Mouse (Mus musculus): ENCODE measurements at regions not wholly inside any gene's neighbourhood (a gene's known extent, or its start where the extent isn't known, plus 50 kb on each side); places are given as distances from the start of the nearest gene placed in this dataset.

DNA sequence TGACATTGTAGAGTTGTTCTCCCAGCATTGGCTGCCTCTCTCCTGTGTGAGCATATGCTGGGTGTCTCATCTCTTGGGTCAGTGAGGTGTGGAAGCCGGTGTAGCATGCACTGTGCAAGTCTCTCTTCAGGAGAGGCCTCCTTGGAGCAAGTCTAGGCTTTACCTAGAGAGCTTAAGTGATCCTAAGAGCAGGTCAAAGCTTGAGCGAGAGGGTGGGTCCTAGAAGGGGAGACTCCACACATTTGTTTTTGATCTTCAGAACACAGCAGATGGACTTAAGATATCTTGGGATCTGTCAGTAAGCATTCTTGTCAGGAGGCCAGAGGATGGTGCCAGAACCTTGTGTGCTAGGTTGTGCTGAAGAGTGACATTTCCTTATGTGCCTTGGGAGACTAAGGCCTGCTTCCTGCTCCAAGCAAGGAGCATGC lies 136.4 kb downstream of the Tmx1 start:
- Histone ChIP-seq H3K36me3 (replicated peaks; ENCODE audit: control insufficient read depth, insufficient read depth, low read depth, low read length) (no peaks in the 10 kb centered on the region), H3K27ac (replicated peaks; ENCODE audit: low read depth, low read length) (no peak overlapping the region), H3K27me3 (ENCODE audit: control insufficient read depth, insufficient read depth, low read length) (no peaks in the 10 kb centered on the region), H3K9ac (replicated peaks; ENCODE audit: low read length) (no peak overlapping the region), H3K4me2 (ENCODE audit: low read depth, low read length) (no peak overlapping the region), H3K9me3 (replicated peaks; ENCODE audit: control insufficient read depth, low read length) (no peaks in the 10 kb centered on the region), H3K4me3 (ENCODE audit: low read depth, low read length) (no peak overlapping the region), H3K4me1 (ENCODE audit: control insufficient read depth, insufficient read depth, low read length) (no peaks in the 10 kb centered on the region)
- ATAC-seq (replicated peaks; ENCODE audit: insufficient number of reproducible peaks, low FRiP score, low TSS enrichment, low read depth): no peak
- no peak for DNase-seq (ENCODE audit: low spot score)
- 82% methylated on average over 2 of the region's 2 CpGs for WGBS

DNA sequence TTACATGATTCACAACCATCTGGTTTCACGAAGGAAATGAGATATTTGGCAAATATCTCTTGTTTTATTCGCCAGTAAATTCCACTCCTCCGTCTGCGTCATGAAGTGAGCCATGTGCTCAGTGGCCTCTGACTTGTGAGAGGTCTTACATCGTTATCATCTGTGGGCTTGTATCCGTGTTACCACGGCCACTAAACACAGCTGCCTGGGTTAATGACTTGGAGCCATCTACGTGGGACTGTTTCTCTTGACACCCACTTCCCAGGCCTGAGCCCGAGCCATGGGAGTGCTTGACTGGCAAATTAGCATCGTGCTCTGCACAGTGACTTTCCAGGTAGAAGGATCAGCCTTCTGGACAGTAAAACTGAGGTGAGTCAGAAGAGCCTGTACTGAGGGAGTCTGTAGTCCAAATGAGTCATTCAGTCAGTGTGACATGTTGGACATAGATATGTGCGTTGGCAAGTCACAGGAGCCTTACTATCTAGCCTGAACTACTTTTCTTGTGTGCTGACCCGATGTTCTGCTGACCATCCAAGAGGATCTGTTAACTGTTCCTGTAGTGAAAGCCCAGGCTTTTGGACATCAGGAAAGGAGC lies 137.7 kb downstream of the Tmx1 start:
- Histone ChIP-seq H3K9ac (replicated peaks; ENCODE audit: low read length) (no peak overlapping the region), H3K9me3 (replicated peaks; ENCODE audit: control insufficient read depth, low read length) (no peaks in the 10 kb centered on the region), H3K4me2 (ENCODE audit: low read depth, low read length) (no peak overlapping the region), H3K27me3 (ENCODE audit: control insufficient read depth, insufficient read depth, low read length) (no peaks in the 10 kb centered on the region), H3K36me3 (replicated peaks; ENCODE audit: control insufficient read depth, insufficient read depth, low read depth, low read length) (no peaks in the 10 kb centered on the region), H3K27ac (replicated peaks; ENCODE audit: low read depth, low read length) (no peak overlapping the region), H3K4me1 (ENCODE audit: control insufficient read depth, insufficient read depth, low read length) (no peaks in the 10 kb centered on the region), H3K4me3 (ENCODE audit: low read depth, low read length) (no peak overlapping the region)
- DNase-seq (ENCODE audit: low spot score) (no peak), ATAC-seq (replicated peaks; ENCODE audit: insufficient number of reproducible peaks, low FRiP score, low TSS enrichment, low read depth) (no peak)
- 79% methylated on average over 12 of the region's 12 CpGs for WGBS

DNA sequence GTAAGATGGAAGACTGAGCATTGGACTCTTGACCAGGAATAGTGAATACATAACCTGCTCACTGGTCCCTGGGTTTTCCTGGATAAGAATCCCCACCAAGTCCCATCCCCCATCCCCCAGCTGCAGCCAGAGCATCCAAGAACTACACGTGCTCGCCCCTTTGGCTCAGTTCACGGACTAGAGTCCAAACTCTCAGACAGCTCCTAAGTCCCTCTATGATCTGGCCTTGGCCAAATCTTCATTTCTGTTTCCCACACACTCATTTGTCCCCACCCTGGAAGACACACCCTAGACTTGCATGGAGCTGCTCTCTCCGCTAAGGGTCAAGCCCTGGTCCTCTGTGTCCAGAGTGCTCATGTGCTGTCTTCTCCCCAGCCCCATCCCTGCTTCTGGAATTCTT lies 139.9 kb downstream of the Tmx1 start:
- Histone ChIP-seq H3K4me2 (ENCODE audit: low read depth, low read length) (no peak overlapping the region), H3K27me3 (ENCODE audit: control insufficient read depth, insufficient read depth, low read length) (no peaks in the 10 kb centered on the region), H3K27ac (replicated peaks; ENCODE audit: low read depth, low read length) (no peak overlapping the region), H3K9me3 (replicated peaks; ENCODE audit: control insufficient read depth, low read length) (no peaks in the 10 kb centered on the region), H3K9ac (replicated peaks; ENCODE audit: low read length) (no peak overlapping the region), H3K4me1 (ENCODE audit: control insufficient read depth, insufficient read depth, low read length) (no peaks in the 10 kb centered on the region), H3K4me3 (ENCODE audit: low read depth, low read length) (no peak overlapping the region), H3K36me3 (replicated peaks; ENCODE audit: control insufficient read depth, insufficient read depth, low read depth, low read length) (no peaks in the 10 kb centered on the region)
- WGBS: 90% methylated on average over 4 of the region's 4 CpGs
- DNase-seq (ENCODE audit: low spot score): no peak
- ATAC-seq (replicated peaks; ENCODE audit: insufficient number of reproducible peaks, low FRiP score, low TSS enrichment, low read depth): no peak

DNA sequence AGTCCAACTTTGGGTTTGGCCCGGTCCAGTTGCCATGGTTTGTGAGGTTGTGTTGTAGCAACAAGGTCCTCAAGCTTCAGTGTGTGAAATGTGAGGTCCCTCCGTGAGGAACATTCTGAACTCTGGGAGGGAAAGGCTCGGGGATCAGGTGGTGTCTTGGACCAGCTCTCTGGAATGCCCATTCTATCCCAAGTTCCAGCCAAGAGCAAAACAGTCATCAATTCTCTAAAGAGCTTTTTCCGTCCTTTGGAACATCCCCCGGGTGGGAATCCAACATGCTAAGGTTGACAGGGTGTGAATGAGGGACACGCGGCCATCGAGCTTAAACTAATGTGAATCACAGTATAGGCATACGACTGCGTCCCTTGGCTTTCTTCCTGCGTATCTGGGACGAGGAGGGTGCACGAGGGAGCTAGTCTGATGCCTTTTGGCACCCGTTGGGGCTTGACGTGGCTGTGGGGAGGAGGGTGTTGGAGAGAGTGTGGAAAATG lies 145.4 kb downstream of the Tmx1 start:
- Histone ChIP-seq H3K27ac (replicated peaks; ENCODE audit: low read depth, low read length) (no peak overlapping the region), H3K4me1 (ENCODE audit: control insufficient read depth, insufficient read depth, low read length) (no peaks in the 10 kb centered on the region), H3K36me3 (replicated peaks; ENCODE audit: control insufficient read depth, insufficient read depth, low read depth, low read length) (no peaks in the 10 kb centered on the region), H3K9ac (replicated peaks; ENCODE audit: low read length) (no peak overlapping the region), H3K4me2 (ENCODE audit: low read depth, low read length) (no peak overlapping the region), H3K27me3 (ENCODE audit: control insufficient read depth, insufficient read depth, low read length) (no peaks in the 10 kb centered on the region), H3K9me3 (replicated peaks; ENCODE audit: control insufficient read depth, low read length) (no peaks in the 10 kb centered on the region), H3K4me3 (ENCODE audit: low read depth, low read length) (no peak overlapping the region)
- ATAC-seq (replicated peaks; ENCODE audit: insufficient number of reproducible peaks, low FRiP score, low TSS enrichment, low read depth) (no peak), DNase-seq (ENCODE audit: low spot score) (no peak)
- 86% methylated on average over 15 of the region's 15 CpGs for WGBS

DNA sequence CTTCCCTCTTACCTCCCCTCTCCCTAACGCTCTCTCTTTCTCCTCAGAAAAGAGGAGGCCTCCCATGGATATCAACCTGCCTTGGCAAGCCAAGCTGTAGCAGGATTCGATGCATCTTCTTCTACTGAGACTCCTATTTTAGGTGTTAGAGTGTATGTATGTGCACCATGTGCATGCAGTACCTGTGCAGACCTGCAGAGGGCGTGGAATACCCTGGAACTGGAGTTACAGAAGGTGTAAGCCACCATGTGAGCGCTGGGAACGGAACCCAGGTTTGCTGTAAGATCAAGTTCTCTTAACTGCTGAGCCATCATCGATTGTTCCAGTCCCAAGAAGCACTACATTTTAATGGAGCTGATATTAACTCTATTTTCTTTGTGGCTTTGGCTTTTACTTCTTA lies 146.8 kb downstream of the Tmx1 start:
- no peak overlapping the region for H3K9ac ChIP-seq (replicated peaks; ENCODE audit: low read length)
- no peak overlapping the region for H3K27ac ChIP-seq (replicated peaks; ENCODE audit: low read depth, low read length)
- no peaks in the 10 kb centered on the region for H3K9me3 ChIP-seq (replicated peaks; ENCODE audit: control insufficient read depth, low read length)
- WGBS: 85% methylated on average over 6 of the region's 6 CpGs
- no peaks in the 10 kb centered on the region for H3K27me3 ChIP-seq (ENCODE audit: control insufficient read depth, insufficient read depth, low read length)
- H3K4me2 ChIP-seq (ENCODE audit: low read depth, low read length): no peak overlapping the region
- H3K4me1 ChIP-seq (ENCODE audit: control insufficient read depth, insufficient read depth, low read length): no peaks in the 10 kb centered on the region
- H3K36me3 ChIP-seq (replicated peaks; ENCODE audit: control insufficient read depth, insufficient read depth, low read depth, low read length): no peaks in the 10 kb centered on the region
- H3K4me3 ChIP-seq (ENCODE audit: low read depth, low read length): no peak overlapping the region
- no peak for ATAC-seq (replicated peaks; ENCODE audit: insufficient number of reproducible peaks, low FRiP score, low TSS enrichment, low read depth)
- DNase-seq (ENCODE audit: low spot score): no peak

DNA sequence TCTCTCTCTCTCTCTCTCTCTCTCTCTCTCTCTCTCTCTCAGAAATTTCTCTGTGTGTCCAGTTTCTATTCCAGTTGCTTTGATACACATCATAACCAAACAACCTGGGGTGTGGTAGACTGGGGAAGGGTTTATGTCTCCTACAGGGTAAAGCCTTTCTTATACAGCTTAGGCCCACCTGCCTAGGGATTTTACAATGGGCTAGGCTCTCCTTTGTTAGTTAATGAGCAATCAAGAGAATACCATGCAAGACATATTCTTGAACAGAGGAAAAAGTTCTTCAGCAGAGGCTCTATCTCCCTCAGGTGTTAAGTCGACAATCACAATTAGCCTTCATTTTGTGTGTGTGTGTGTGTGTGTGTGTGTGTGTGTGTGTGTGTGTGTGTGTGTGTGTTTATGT lies 151.0 kb downstream of the Tmx1 start:
- WGBS: 86% methylated on average over 1 of the region's 1 CpGs
- H3K36me3 ChIP-seq (replicated peaks; ENCODE audit: control insufficient read depth, insufficient read depth, low read depth, low read length): no peaks in the 10 kb centered on the region
- no peaks in the 10 kb centered on the region for H3K4me1 ChIP-seq (ENCODE audit: control insufficient read depth, insufficient read depth, low read length)
- H3K27ac ChIP-seq (replicated peaks; ENCODE audit: low read depth, low read length): no peak overlapping the region
- ATAC-seq (replicated peaks; ENCODE audit: insufficient number of reproducible peaks, low FRiP score, low TSS enrichment, low read depth): no peak
- H3K4me2 ChIP-seq (ENCODE audit: low read depth, low read length): no peak overlapping the region
- H3K9me3 ChIP-seq (replicated peaks; ENCODE audit: control insufficient read depth, low read length): no peaks in the 10 kb centered on the region
- H3K9ac ChIP-seq (replicated peaks; ENCODE audit: low read length): no peak overlapping the region
- H3K4me3 ChIP-seq (ENCODE audit: low read depth, low read length): no peak overlapping the region
- H3K27me3 ChIP-seq (ENCODE audit: control insufficient read depth, insufficient read depth, low read length): no peaks in the 10 kb centered on the region
- no peak for DNase-seq (ENCODE audit: low spot score)

DNA sequence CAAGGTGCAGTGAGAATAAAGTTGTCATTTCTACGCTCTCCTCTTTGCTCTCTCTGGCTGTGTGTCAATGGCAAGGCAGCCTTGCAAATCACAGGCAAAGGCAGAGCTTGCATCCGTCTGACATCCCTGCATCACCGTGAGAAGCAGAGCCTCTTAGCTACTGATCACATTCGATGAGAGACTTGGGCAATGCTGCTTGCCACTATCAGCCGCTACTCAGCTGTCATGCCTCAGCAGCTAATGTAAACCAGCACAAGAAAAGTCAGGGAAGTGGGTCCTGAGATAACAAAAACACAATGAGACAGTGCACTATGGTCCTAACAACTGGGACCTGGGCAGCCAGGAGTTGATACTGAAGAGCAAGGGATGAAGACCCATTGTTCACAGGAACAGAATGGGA lies 155.8 kb downstream of the Tmx1 start:
- no peaks in the 10 kb centered on the region for H3K4me1 ChIP-seq (ENCODE audit: control insufficient read depth, insufficient read depth, low read length)
- DNase-seq (ENCODE audit: low spot score): no peak
- no peak overlapping the region for H3K27ac ChIP-seq (replicated peaks; ENCODE audit: low read depth, low read length)
- H3K4me2 ChIP-seq (ENCODE audit: low read depth, low read length): no peak overlapping the region
- H3K27me3 ChIP-seq (ENCODE audit: control insufficient read depth, insufficient read depth, low read length): no peaks in the 10 kb centered on the region
- WGBS: 73% methylated on average over 5 of the region's 5 CpGs
- no peak for ATAC-seq (replicated peaks; ENCODE audit: insufficient number of reproducible peaks, low FRiP score, low TSS enrichment, low read depth)
- H3K4me3 ChIP-seq (ENCODE audit: low read depth, low read length): no peak overlapping the region
- H3K36me3 ChIP-seq (replicated peaks; ENCODE audit: control insufficient read depth, insufficient read depth, low read depth, low read length): no peaks in the 10 kb centered on the region
- H3K9me3 ChIP-seq (replicated peaks; ENCODE audit: control insufficient read depth, low read length): no peaks in the 10 kb centered on the region
- no peak overlapping the region for H3K9ac ChIP-seq (replicated peaks; ENCODE audit: low read length)

DNA sequence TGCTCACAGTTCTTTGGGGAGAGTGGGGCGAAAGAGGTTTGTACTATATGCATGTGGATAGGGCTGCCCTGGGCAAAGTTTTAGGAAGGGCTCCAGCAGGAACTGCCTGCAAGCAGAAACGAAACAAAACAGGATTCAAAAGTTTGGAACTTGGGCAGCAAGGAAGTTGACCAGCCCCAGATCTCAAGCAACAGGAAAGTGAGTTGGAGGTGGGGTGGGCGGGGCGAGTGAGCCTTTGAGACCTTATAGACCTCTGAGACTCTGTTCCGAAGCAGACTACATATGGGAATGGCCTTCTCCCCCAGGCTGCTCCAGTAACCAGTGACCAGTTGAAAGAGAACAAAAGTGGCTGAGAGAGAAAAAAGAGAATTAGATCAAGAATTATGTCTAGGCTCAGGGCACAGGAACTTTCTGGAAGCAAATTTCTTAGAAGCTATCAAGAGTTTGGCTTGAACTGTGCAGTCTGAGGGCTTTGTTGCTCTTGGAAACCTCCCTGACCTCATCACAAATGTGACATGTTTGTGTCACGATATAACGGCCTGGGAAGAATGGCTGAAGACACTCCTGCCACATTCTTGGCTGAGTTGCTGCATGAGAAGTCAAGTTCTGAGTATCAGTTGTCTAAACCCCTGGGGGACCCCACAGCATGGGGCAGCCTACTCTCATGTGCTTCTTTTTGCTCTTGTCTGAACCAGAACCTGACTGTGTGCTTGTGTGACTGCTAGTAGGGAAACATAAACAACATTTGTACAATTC lies 156.4 kb downstream of the Tmx1 start:
- Histone ChIP-seq H3K36me3 (replicated peaks; ENCODE audit: control insufficient read depth, insufficient read depth, low read depth, low read length) (no peaks in the 10 kb centered on the region), H3K9me3 (replicated peaks; ENCODE audit: control insufficient read depth, low read length) (no peaks in the 10 kb centered on the region), H3K4me1 (ENCODE audit: control insufficient read depth, insufficient read depth, low read length) (no peaks in the 10 kb centered on the region), H3K27ac (replicated peaks; ENCODE audit: low read depth, low read length) (no peak overlapping the region), H3K4me3 (ENCODE audit: low read depth, low read length) (no peak overlapping the region), H3K9ac (replicated peaks; ENCODE audit: low read length) (no peak overlapping the region), H3K27me3 (ENCODE audit: control insufficient read depth, insufficient read depth, low read length) (no peaks in the 10 kb centered on the region), H3K4me2 (ENCODE audit: low read depth, low read length) (no peak overlapping the region)
- DNase-seq (ENCODE audit: low spot score) (no peak), ATAC-seq (replicated peaks; ENCODE audit: insufficient number of reproducible peaks, low FRiP score, low TSS enrichment, low read depth) (no peak)
- WGBS: 73% methylated on average over 7 of the region's 7 CpGs
